Mouse (Mus musculus): Measurements from ENCODE around the gene Wasf1. TPM values are rescaled to one million over a fixed set of nuclear protein-coding genes. Genes with fewer than 3 reads are reported as not detected.

Wasf1 gene
- polyA plus RNA-seq, 1 experiment from 2014 or later = 22.7 TPM

- WGBS = 37% methylated on average over 5 of the region's 5 CpGs
Measured at GRCm38 (mm10) chr10:40896656-40897055, 13.4 kb downstream of the Wasf1 start.

DNA sequence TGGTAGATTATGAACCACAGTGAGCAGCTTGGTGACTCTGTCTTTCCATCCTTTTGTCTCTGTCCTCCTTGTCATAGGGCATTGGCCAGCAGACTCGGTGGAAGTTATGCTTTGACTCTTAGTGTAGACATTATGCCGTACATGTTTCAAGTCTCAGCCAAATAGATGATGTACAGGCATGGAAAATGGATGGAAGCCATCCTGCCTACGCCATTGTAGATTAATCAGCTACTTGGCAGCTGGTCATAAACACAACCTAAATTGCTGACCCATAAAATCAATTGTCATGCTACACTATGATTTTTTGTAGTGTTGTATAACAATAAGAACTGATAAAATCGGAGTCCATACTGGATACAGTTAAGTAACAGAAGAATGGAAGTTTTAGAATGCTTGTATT, 18.5 kb downstream of the Wasf1 start:
- no peak for ATAC-seq (replicated peaks; ENCODE audit: low FRiP score)
- Histone ChIP-seq H3K27ac (no peak overlapping the region), H3K27me3 (no peaks in the 10 kb centered on the region), H3K36me3 (no peaks in the 10 kb centered on the region), H3K9ac (no peak overlapping the region), H3K4me1 (0 out of 2 replicates have a peak, but pooled peaks cover 2% of the 10 kb centered on the region), H3K4me2 (no peak overlapping the region), H3K4me3 (replicated peaks) (no peak overlapping the region), H3K9me3 (replicated peaks) (no peaks in the 10 kb centered on the region)
- WGBS = 82% methylated on average over 4 of the region's 4 CpGs

More at GRCm38 (mm10) chr10:40896656-40897055, 13.4 kb downstream of the Wasf1 start:
- Histone ChIP-seq H3K27me3 (no peaks in the 10 kb centered on the region), H3K36me3 (no peaks in the 10 kb centered on the region), H3K4me3 (replicated peaks) (no peak overlapping the region), H3K9ac (no peak overlapping the region), H3K27ac (no peak overlapping the region), H3K4me1 (0 out of 2 replicates have a peak, but pooled peaks cover 3% of the 10 kb centered on the region), H3K4me2 (no peak overlapping the region), H3K9me3 (replicated peaks) (no peaks in the 10 kb centered on the region)
- no peak for ATAC-seq (replicated peaks; ENCODE audit: low FRiP score)

- Histone ChIP-seq H3K4me1 (0 out of 2 replicates have a peak, but pooled peaks cover 4% of the 10 kb centered on the region), H3K36me3 (no peaks in the 10 kb centered on the region), H3K9ac (no peak overlapping the region), H3K27me3 (no peaks in the 10 kb centered on the region), H3K4me3 (replicated peaks) (no peak overlapping the region), H3K4me2 (no peak overlapping the region), H3K27ac (no peak overlapping the region), H3K9me3 (replicated peaks) (no peaks in the 10 kb centered on the region)
- WGBS = 88% methylated on average over 1 of the region's 1 CpGs
- ATAC-seq (replicated peaks; ENCODE audit: low FRiP score) = no peak
Measured at GRCm38 (mm10) chr10:40906131-40906530, 22.9 kb downstream of the Wasf1 start.

GRCm38 (mm10) chr10:40906802-40907201, 23.5 kb downstream of the Wasf1 start:
- Histone ChIP-seq H3K9ac (no peak overlapping the region), H3K36me3 (no peaks in the 10 kb centered on the region), H3K4me3 (replicated peaks) (no peak overlapping the region), H3K27ac (no peak overlapping the region), H3K27me3 (no peaks in the 10 kb centered on the region), H3K9me3 (replicated peaks) (no peaks in the 10 kb centered on the region), H3K4me1 (0 out of 2 replicates have a peak, but pooled peaks cover 4% of the 10 kb centered on the region), H3K4me2 (no peak overlapping the region)
- ATAC-seq (replicated peaks; ENCODE audit: low FRiP score) = no peak
- WGBS = 55% methylated on average over 7 of the region's 7 CpGs

GRCm38 (mm10) chr10:40908580-40908979, 25.3 kb downstream of the Wasf1 start:
- Histone ChIP-seq H3K4me2 (no peak overlapping the region), H3K4me3 (replicated peaks) (no peak overlapping the region), H3K4me1 (0 out of 2 replicates have a peak, but pooled peaks cover 4% of the 10 kb centered on the region), H3K27ac (no peak overlapping the region), H3K9me3 (replicated peaks) (no peaks in the 10 kb centered on the region), H3K36me3 (no peaks in the 10 kb centered on the region; the same call in 1 of the 2 replicates), H3K27me3 (no peaks in the 10 kb centered on the region), H3K9ac (no peak overlapping the region)
- WGBS = 41% methylated on average over 2 of the region's 2 CpGs
- ATAC-seq (replicated peaks; ENCODE audit: low FRiP score) = no peak

DNA sequence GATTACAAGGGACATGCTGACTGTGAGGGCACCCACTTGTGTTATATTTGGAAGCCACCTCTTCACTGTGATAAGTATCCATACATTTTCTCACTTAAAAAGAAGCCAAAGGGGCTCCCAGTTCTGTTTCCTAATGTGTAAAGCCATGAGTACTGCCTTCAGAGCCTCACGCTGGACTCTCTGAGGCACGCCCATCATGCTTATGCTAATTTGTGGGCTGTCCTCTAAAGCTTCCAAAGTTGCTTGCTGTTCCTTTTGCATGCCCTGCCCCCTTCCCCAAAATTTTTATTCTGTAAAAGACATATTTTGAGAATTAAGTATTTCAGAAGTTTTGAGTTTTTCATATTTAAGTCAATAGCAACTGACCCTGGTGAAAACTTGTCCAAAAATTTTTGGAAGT, 27.5 kb downstream of the Wasf1 start:
- Histone ChIP-seq H3K4me3 (replicated peaks) (no peak overlapping the region), H3K27ac (no peak overlapping the region), H3K9ac (no peak overlapping the region), H3K27me3 (no peaks in the 10 kb centered on the region), H3K4me1 (0 out of 2 replicates have a peak, but pooled peaks cover 4% of the 10 kb centered on the region), H3K36me3 (no peaks in the 10 kb centered on the region; the same call in 1 of the 2 replicates), H3K4me2 (no peak overlapping the region), H3K9me3 (replicated peaks) (no peaks in the 10 kb centered on the region)
- ATAC-seq (replicated peaks; ENCODE audit: low FRiP score) = no peak
- 60% methylated on average over 2 of the region's 2 CpGs for WGBS

DNA sequence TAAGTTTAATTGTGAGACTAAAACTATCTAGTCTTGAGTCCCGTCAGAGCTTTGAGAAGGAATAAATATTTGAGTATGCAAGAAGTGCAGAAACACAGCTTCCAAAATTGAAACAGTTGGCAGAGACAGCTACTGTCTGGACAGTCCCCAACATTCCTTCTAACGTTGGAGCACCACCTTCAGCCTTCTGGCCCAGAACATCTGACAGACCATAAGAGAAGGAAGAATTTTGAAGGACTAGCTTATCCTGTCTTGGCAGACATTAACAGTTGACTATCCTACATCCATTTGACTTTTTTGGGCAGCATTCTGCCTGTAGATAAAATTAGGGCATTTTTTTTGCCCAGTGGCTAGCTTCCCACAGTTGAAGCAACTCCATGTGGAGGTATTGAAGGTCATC, 32.0 kb downstream of the Wasf1 start:
- no peak for ATAC-seq (replicated peaks; ENCODE audit: low FRiP score)
- H3K9ac ChIP-seq = no peak overlapping the region
- H3K36me3 ChIP-seq = no peaks in the 10 kb centered on the region; the same call in 1 of the 2 replicates
- H3K4me3 ChIP-seq (replicated peaks) = no peak overlapping the region
- H3K4me1 ChIP-seq = no peaks in the 10 kb centered on the region
- no peak overlapping the region for H3K4me2 ChIP-seq
- H3K27me3 ChIP-seq = no peaks in the 10 kb centered on the region
- 81% methylated on average over 2 of the region's 2 CpGs for WGBS
- H3K27ac ChIP-seq = no peak overlapping the region
- no peaks in the 10 kb centered on the region for H3K9me3 ChIP-seq (replicated peaks)

DNA sequence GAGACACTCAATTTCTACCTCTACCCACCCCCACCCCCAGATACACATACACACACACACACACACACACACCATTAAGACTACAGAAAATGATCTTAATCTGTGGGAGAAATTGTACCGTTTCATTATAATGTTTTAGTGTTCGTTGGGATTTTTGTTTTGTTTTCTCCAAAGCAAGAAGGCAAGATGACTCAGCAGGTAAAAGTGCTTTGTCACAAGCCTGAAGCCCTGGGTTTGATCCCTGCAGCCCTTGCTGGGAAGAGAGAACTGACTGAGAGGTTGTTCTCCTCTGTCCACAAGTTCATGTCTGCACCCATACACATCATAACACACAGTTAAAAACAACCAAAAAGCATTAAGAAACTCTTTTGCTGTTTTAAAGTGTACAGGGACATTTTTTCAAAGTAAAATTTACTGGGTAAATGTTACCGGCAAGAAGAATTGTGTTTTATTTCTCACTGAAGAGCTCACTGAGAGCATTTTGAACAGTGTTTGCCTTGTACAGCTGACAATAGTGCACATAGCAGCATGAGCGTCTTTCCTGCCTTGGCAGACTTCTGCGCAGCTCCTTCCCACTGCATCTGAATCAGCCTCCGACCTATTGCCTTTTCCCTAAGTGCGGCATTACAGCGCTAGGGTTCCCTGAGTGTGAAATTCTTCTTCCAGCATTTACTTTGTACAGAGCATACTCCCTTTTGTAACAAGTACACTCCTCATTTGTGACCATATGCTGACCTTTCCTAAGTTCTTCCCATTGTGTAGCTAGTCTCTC, 35.6 kb downstream of the Wasf1 start:
- H3K4me1 ChIP-seq = no peaks in the 10 kb centered on the region
- 83% methylated on average over 8 of the region's 8 CpGs for WGBS
- H3K9ac ChIP-seq = no peak overlapping the region
- ATAC-seq (replicated peaks; ENCODE audit: low FRiP score) = no peak
- H3K4me3 ChIP-seq (replicated peaks) = no peak overlapping the region
- H3K4me2 ChIP-seq = no peak overlapping the region
- H3K9me3 ChIP-seq (replicated peaks) = no peaks in the 10 kb centered on the region
- no peak overlapping the region for H3K27ac ChIP-seq
- H3K27me3 ChIP-seq = no peaks in the 10 kb centered on the region
- H3K36me3 ChIP-seq = peaks cover 4% of the 10 kb centered on the region; the same call in 1 of the 2 replicates

- H3K9ac ChIP-seq = no peak overlapping the region
- H3K4me3 ChIP-seq (replicated peaks) = no peak overlapping the region
- H3K9me3 ChIP-seq (replicated peaks) = no peaks in the 10 kb centered on the region
- no peaks in the 10 kb centered on the region for H3K4me1 ChIP-seq
- ATAC-seq (replicated peaks; ENCODE audit: low FRiP score) = no peak
- no peaks in the 10 kb centered on the region for H3K27me3 ChIP-seq
- H3K4me2 ChIP-seq = no peak overlapping the region
- H3K27ac ChIP-seq = no peak overlapping the region
- WGBS = 75% methylated on average over 6 of the region's 6 CpGs
- peaks cover 4% of the 10 kb centered on the region; the same call in 1 of the 2 replicates for H3K36me3 ChIP-seq
Measured at GRCm38 (mm10) chr10:40919464-40919863, 36.2 kb downstream of the Wasf1 start.

- Histone ChIP-seq H3K4me3 (replicated peaks) (no peak overlapping the region), H3K4me1 (no peaks in the 10 kb centered on the region), H3K9me3 (replicated peaks) (no peaks in the 10 kb centered on the region), H3K36me3 (peaks cover 36% of the 10 kb centered on the region), H3K27ac (no peak overlapping the region), H3K9ac (no peak overlapping the region), H3K4me2 (no peak overlapping the region), H3K27me3 (no peaks in the 10 kb centered on the region)
- ATAC-seq (replicated peaks; ENCODE audit: low FRiP score) = no peak
- 94% methylated on average over 8 of the region's 8 CpGs for WGBS
Measured at GRCm38 (mm10) chr10:40932995-40933394, 49.7 kb downstream of the Wasf1 start.

GRCm38 (mm10) chr10:40936160-40936726, 53.0 kb downstream of the Wasf1 start:
- Histone ChIP-seq H3K27me3 (no peaks in the 10 kb centered on the region), H3K4me1 (no peaks in the 10 kb centered on the region), H3K4me3 (replicated peaks) (no peak overlapping the region), H3K9ac (no peak overlapping the region), H3K9me3 (replicated peaks) (no peaks in the 10 kb centered on the region), H3K36me3 (peaks cover 43% of the 10 kb centered on the region), H3K4me2 (no peak overlapping the region), H3K27ac (no peak overlapping the region)
- ATAC-seq (replicated peaks; ENCODE audit: low FRiP score) = peak; percentile 67; the same call in 1 of the 2 replicates
- 70% methylated on average over 13 of the region's 13 CpGs for WGBS

- H3K4me3 ChIP-seq (replicated peaks) = no peak overlapping the region
- H3K4me1 ChIP-seq = no peaks in the 10 kb centered on the region
- no peak for ATAC-seq (replicated peaks; ENCODE audit: low FRiP score)
- 93% methylated on average over 20 of the region's 20 CpGs for WGBS
- no peak overlapping the region for H3K4me2 ChIP-seq
- H3K9ac ChIP-seq = no peak overlapping the region
- no peaks in the 10 kb centered on the region for H3K27me3 ChIP-seq
- no peak overlapping the region for H3K27ac ChIP-seq
- H3K9me3 ChIP-seq (replicated peaks) = no peaks in the 10 kb centered on the region
- H3K36me3 ChIP-seq = peaks cover 31% of the 10 kb centered on the region
Measured at GRCm38 (mm10) chr10:40937569-40937968, 54.3 kb downstream of the Wasf1 start.
